Mouse (Mus musculus) limb, embryonic 13.5 days (tissue): ENCODE results near the gene Cars. TPM values are rescaled to one million over a fixed set of nuclear protein-coding genes. Genes with fewer than 3 reads are reported as not detected.
A peak's percentile ranks its signal among the peaks of the same experiment; 100 is the strongest.
"Not testable (repeated sequence)": the region's sequence is repeated elsewhere in the genome, so short reads cannot be mapped to it uniquely, and the experiment has no call there.

Experiments used
- ATAC-seq: fragments of 200-750 bp; cut with Nextera tagmentation; 2 replicates; pipeline ENCODE4 v1.8.0; 2017; ENCODE audit warnings: low read depth, moderate number of reproducible peaks, moderate TSS enrichment; ENCODE audit not compliant: low FRiP score
- H3K27ac ChIP-seq: fragments of 300-500 bp; sonication (generic); 2 replicates; pipeline ENCODE4 v1.5.1; 2015; ENCODE audit warnings: inconsistent platforms, mild to moderate bottlenecking, moderate library complexity
- H3K27me3 ChIP-seq: fragments of 300-500 bp; sonication (generic); 2 replicates; pipeline ENCODE4 v1.6.1; 2015; ENCODE audit warnings: mild to moderate bottlenecking, inconsistent platforms
- H3K36me3 ChIP-seq: fragments of 300-500 bp; sonication (generic); 2 replicates; pipeline ENCODE4 v1.6.1; 2015; ENCODE audit warnings: inconsistent platforms, mild to moderate bottlenecking, moderate library complexity
- H3K4me1 ChIP-seq: fragments of 300-500 bp; sonication (generic); 2 replicates; pipeline ENCODE4 v1.6.1; 2015; ENCODE audit warnings: inconsistent platforms
- H3K4me2 ChIP-seq: fragments of 300-500 bp; sonication (generic); replicated peaks from 2 replicates; pipeline ENCODE4 v1.6.1; 2015; ENCODE audit warnings: inconsistent platforms, mild to moderate bottlenecking, moderate library complexity
- H3K4me3 ChIP-seq: fragments of 300-500 bp; sonication (generic); 2 replicates; pipeline ENCODE4 v1.5.1; 2015; ENCODE audit warnings: moderate library complexity, mild to moderate bottlenecking, inconsistent platforms
- H3K9ac ChIP-seq: fragments of 300-500 bp; sonication (generic); 2 replicates; pipeline ENCODE4 v1.6.1; 2015; ENCODE audit warnings: mild to moderate bottlenecking, inconsistent platforms
- H3K9me3 ChIP-seq: fragments of 300-500 bp; sonication (generic); 2 replicates; pipeline ENCODE4 v1.6.1; 2016; ENCODE audit warnings: inconsistent platforms
- WGBS: fragments of 180-500 bp; shearing (Covaris S2); methylation state at CpG from one replicate; pipeline ENCODE4 v1.1.7; 2015; 5-methylcytosine and 5-hydroxymethylcytosine counted together
- polyA plus RNA-seq: library from polyadenylated mRNA; unstranded; fragments of >200 nt; fragmentation: Nextera tagmentation; extraction: Ambion mirVana; gene quantifications from 2 replicates; pipeline ENCODE4 v1.2.1, GENCODE M21; 2015

Cars gene
- 58.5 and 62.8 TPM in 2 replicates for polyA plus RNA-seq

- Histone ChIP-seq H3K27me3 (no peaks in the 10 kb centered on the region), H3K27ac (no peak within 1 kb of the TSS; the same call in 1 of the 2 replicates)
- 1% methylated on average over 35 of the region's 35 CpGs for WGBS
Observed at GRCm38 (mm10) chr7:143599428-143600230, at the start of gene Cars. Gene Cars, minus strand, starts transcription at chr7:143600090.

GRCm38 (mm10) chr7:143649034-143649768, 49.3 kb upstream of the Cars start, which contains the start of gene Tnfrsf22:
Gene Tnfrsf22, minus strand, starts transcription at chr7:143649661.
- Histone ChIP-seq H3K36me3 (no peaks in the 10 kb centered on the region), H3K4me3 (peak within 1 kb of the TSS; percentile 79), H3K9ac (peak within 1 kb of the TSS; percentile 81), H3K4me2 (peak within 1 kb of the TSS; percentile 81), H3K4me1 (no peaks in the 10 kb centered on the region), H3K27me3 (no peaks in the 10 kb centered on the region), H3K27ac (no peak within 1 kb of the TSS), H3K9me3 (peaks cover 7% of the 10 kb centered on the region; the same call in 1 of the 2 replicates)
- ATAC-seq = peak; percentile 95
- WGBS = 3% methylated on average over 39 of the region's 39 CpGs

More at GRCm38 (mm10) chr7:143599428-143600230, at the start of gene Cars:
- ATAC-seq = peak; percentile 99
- Histone ChIP-seq H3K4me2 (peak within 1 kb of the TSS; percentile 94), H3K9me3 (no peaks in the 10 kb centered on the region), H3K36me3 (peaks cover 7% of the 10 kb centered on the region), H3K4me1 (peaks cover 19% of the 10 kb centered on the region), H3K9ac (peak within 1 kb of the TSS; percentile 95), H3K4me3 (peak within 1 kb of the TSS; percentile 92)

DNA sequence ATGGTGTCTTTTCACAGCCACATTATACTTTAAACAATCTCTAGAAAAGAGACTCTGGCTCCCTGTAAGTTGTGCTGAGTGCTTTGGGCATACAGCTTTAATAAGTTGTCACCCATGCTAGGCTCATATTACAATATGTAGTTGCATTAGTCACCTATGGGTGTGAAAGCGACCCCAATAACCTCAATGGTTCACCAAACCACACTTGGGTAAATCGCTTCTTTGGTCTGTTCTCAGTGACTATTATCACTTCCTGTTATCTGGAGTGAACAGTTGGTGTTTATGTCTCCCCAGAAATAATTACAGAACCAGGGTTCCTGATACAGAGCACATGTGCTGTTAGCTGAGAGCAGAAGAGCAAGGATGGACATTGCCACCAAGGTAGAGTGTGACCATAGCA, 44.1 kb upstream of the Cars start:
- H3K4me2 ChIP-seq, H3K4me3 ChIP-seq, H3K9ac ChIP-seq, H3K27ac ChIP-seq, H3K9me3 ChIP-seq, H3K36me3 ChIP-seq, H3K4me1 ChIP-seq, ATAC-seq, H3K27me3 ChIP-seq: not testable (repeated sequence)
- WGBS = 83% methylated on average over 2 of the region's 2 CpGs

DNA sequence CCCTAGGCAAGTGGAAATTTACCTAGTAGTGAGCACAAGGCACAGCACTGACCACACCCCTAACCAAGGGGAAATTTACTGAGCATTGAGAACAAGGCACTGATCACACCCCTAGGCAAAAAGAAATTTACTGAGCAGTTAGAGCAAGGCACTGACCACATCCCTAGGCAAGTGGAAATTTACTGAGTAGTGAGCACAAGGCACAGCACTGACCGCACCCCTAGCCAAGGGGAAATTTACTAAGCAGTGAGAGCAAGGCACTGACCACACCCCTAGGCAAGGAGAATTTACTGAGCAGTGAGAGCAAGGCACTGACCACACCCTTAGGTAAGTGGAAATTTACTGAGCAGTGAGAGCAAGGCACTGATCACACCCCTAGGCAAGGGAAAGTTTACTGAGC, 36.8 kb upstream of the Cars start:
- Histone ChIP-seq H3K9ac (no peak overlapping the region), H3K4me3 (no peak overlapping the region), H3K9me3 (peaks cover 8% of the 10 kb centered on the region; the same call in 1 of the 2 replicates), H3K27me3 (no peaks in the 10 kb centered on the region), H3K4me2 (no peak overlapping the region), H3K4me1 (no peaks in the 10 kb centered on the region), H3K27ac (no peak overlapping the region), H3K36me3 (0 out of 2 replicates have a peak, but pooled peaks cover 5% of the 10 kb centered on the region)
- WGBS = 93% methylated on average over 1 of the region's 1 CpGs
- ATAC-seq = no peak

GRCm38 (mm10) chr7:143631503-143631902, 31.6 kb upstream of the Cars start:
- no peak for ATAC-seq
- Histone ChIP-seq H3K4me3 (no peak overlapping the region), H3K4me1 (no peaks in the 10 kb centered on the region), H3K36me3 (no peaks in the 10 kb centered on the region), H3K27ac (no peak overlapping the region), H3K9ac (no peak overlapping the region), H3K9me3 (peaks cover 8% of the 10 kb centered on the region; the same call in 1 of the 2 replicates), H3K4me2 (no peak overlapping the region), H3K27me3 (no peaks in the 10 kb centered on the region)
- 70% methylated on average over 2 of the region's 2 CpGs for WGBS

- H3K4me2 ChIP-seq = no peak overlapping the region
- H3K4me1 ChIP-seq = no peaks in the 10 kb centered on the region
- H3K27me3 ChIP-seq = no peaks in the 10 kb centered on the region
- WGBS = 63% methylated on average over 1 of the region's 1 CpGs
- no peak overlapping the region for H3K9ac ChIP-seq
- H3K4me3 ChIP-seq = no peak overlapping the region
- H3K27ac ChIP-seq = no peak overlapping the region
- no peaks in the 10 kb centered on the region for H3K36me3 ChIP-seq
- no peak for ATAC-seq
- peaks cover 8% of the 10 kb centered on the region; the same call in 1 of the 2 replicates for H3K9me3 ChIP-seq
Observed at GRCm38 (mm10) chr7:143629501-143629900, 29.6 kb upstream of the Cars start.

DNA sequence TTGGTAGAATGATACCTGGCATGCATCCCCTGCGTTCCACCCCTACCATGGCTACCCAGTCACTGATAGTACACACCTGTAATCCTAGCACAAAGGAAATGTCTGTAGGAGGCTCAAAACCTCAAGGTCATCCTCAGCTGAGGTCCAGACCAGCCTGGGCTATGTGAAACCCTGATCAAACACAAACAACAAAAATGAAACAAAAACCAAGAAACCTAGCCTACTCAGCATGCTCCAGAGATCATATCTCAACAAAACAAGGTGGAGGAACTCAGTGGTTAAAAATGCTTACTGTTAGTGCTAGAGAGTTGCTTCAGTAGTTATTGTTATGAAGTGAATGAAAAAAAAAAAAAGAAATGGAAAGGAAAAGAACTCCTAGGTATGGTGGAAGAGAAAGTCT, 28.6 kb upstream of the Cars start, which contains the start of gene Tnfrsf26:
Gene Tnfrsf26 (minus strand): TSS at position 183 of the 400 bp plus-strand sequence.
- Histone ChIP-seq H3K27ac (no peak within 1 kb of the TSS), H3K4me3 (no peak within 1 kb of the TSS), H3K4me1 (no peaks in the 10 kb centered on the region), H3K27me3 (no peaks in the 10 kb centered on the region), H3K9me3 (peaks cover 7% of the 10 kb centered on the region; the same call in 1 of the 2 replicates), H3K4me2 (no peak within 1 kb of the TSS), H3K36me3 (no peaks in the 10 kb centered on the region), H3K9ac (no peak within 1 kb of the TSS)
- 93% methylated on average over 1 of the region's 1 CpGs for WGBS
- no peak for ATAC-seq

GRCm38 (mm10) chr7:143627555-143628286, 27.8 kb upstream of the Cars start:
- Histone ChIP-seq H3K4me1 (no peaks in the 10 kb centered on the region), H3K27ac (no peak overlapping the region), H3K9me3 (no peaks in the 10 kb centered on the region), H3K36me3 (no peaks in the 10 kb centered on the region), H3K4me3 (no peak overlapping the region), H3K27me3 (no peaks in the 10 kb centered on the region), H3K4me2 (no peak overlapping the region), H3K9ac (no peak overlapping the region)
- WGBS = 59% methylated on average over 10 of the region's 10 CpGs
- no peak for ATAC-seq

GRCm38 (mm10) chr7:143626178-143626577, 26.3 kb upstream of the Cars start:
- no peak for ATAC-seq
- 55% methylated on average over 2 of the region's 2 CpGs for WGBS

GRCm38 (mm10) chr7:143625151-143625550, 25.3 kb upstream of the Cars start:
- Histone ChIP-seq H3K27ac (no peak overlapping the region), H3K36me3 (no peaks in the 10 kb centered on the region), H3K4me2 (no peak overlapping the region), H3K4me3 (no peak overlapping the region), H3K4me1 (no peaks in the 10 kb centered on the region), H3K27me3 (no peaks in the 10 kb centered on the region), H3K9me3 (no peaks in the 10 kb centered on the region), H3K9ac (no peak overlapping the region)
- WGBS = 74% methylated on average over 5 of the region's 5 CpGs
- no peak for ATAC-seq

More at GRCm38 (mm10) chr7:143626178-143626577, 26.3 kb upstream of the Cars start:
- no peaks in the 10 kb centered on the region for H3K4me1 ChIP-seq
- no peaks in the 10 kb centered on the region for H3K27me3 ChIP-seq
- no peak overlapping the region for H3K27ac ChIP-seq
- no peaks in the 10 kb centered on the region for H3K9me3 ChIP-seq
- H3K4me3 ChIP-seq = no peak overlapping the region
- no peak overlapping the region for H3K4me2 ChIP-seq
- no peak overlapping the region for H3K9ac ChIP-seq
- H3K36me3 ChIP-seq = no peaks in the 10 kb centered on the region

DNA sequence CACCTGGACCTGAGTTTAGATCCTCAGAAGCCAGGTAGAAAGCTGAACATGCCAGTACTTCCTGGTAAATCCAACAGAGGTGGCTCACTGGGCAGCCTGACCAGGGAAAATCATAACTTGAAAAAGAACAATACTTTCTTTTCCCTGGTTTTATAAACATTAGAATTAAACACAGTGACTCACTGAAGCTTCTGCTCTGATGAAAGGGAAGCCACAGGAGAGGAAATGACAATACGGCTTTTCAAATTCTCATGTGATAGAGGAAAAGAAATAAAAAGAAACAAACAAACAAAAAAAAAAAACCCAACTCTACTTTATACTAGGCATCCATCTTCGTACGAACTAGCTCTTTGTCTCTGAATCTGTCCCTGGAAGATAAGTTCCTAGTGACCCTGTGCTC, 24.7 kb upstream of the Cars start:
- H3K4me1 ChIP-seq = no peaks in the 10 kb centered on the region
- H3K4me3 ChIP-seq = no peak overlapping the region
- WGBS = 91% methylated on average over 3 of the region's 3 CpGs
- no peaks in the 10 kb centered on the region for H3K27me3 ChIP-seq
- no peak overlapping the region for H3K9ac ChIP-seq
- H3K27ac ChIP-seq = no peak overlapping the region
- no peaks in the 10 kb centered on the region for H3K36me3 ChIP-seq
- no peak for ATAC-seq
- no peak overlapping the region for H3K4me2 ChIP-seq
- H3K9me3 ChIP-seq = no peaks in the 10 kb centered on the region
